Mouse (Mus musculus) heart, embryonic 10.5 days (tissue): ENCODE results near the gene Dnah17. TPM values are rescaled to one million over a fixed set of nuclear protein-coding genes. Genes with fewer than 3 reads are reported as not detected.

Source experiments
- DNase-seq: peaks from one replicate; pipeline ENCODE4 v3.0.0-alpha.2; 2017; ENCODE audit warnings: low spot score
- H3K27ac ChIP-seq: fragments of 300-500 bp; sonication (generic); 2 replicates; pipeline ENCODE4 v1.5.1; 2016; ENCODE audit warnings: mild to moderate bottlenecking
- H3K27me3 ChIP-seq: fragments of 300-500 bp; sonication (generic); 2 replicates; pipeline ENCODE4 v1.6.1; 2016; ENCODE audit warnings: mild to moderate bottlenecking; ENCODE audit not compliant: poor library complexity, insufficient read depth, severe bottlenecking
- H3K36me3 ChIP-seq: fragments of 300-500 bp; sonication (generic); 2 replicates; pipeline ENCODE4 v1.6.1; 2016; ENCODE audit warnings: mild to moderate bottlenecking, moderate library complexity
- H3K4me1 ChIP-seq: fragments of 300-500 bp; sonication (generic); 2 replicates; pipeline ENCODE4 v1.6.1; 2016; ENCODE audit warnings: mild to moderate bottlenecking
- H3K4me3 ChIP-seq: fragments of 300-500 bp; sonication (generic); 2 replicates; pipeline ENCODE4 v1.5.1; 2016; ENCODE audit warnings: mild to moderate bottlenecking, moderate library complexity
- H3K9me3 ChIP-seq: fragments of 300-500 bp; sonication (generic); 2 replicates; pipeline ENCODE4 v1.6.1; 2016; ENCODE audit warnings: mild to moderate bottlenecking, moderate library complexity
- WGBS: fragments of 180-500 bp; shearing (Covaris S2); methylation state at CpG from one replicate; pipeline ENCODE4 v1.1.7; 2016; 5-methylcytosine and 5-hydroxymethylcytosine counted together
- polyA plus RNA-seq: library from polyadenylated mRNA; unstranded; fragments of >200 nt; fragmentation: Nextera tagmentation; extraction: Ambion mirVana; gene quantifications from 2 replicates; pipeline ENCODE4 v1.2.1, GENCODE M21; 2016

Gene Dnah17
- 0.12 and 0.14 TPM in 2 replicates for polyA plus RNA-seq

- 90% methylated on average over 7 of the region's 7 CpGs for WGBS
- peaks cover 8% of the 10 kb centered on the region; the same call in 1 of the 2 replicates for H3K27me3 ChIP-seq
- no peaks in the 10 kb centered on the region for H3K36me3 ChIP-seq
- H3K9me3 ChIP-seq, result no peaks in the 10 kb centered on the region
- H3K4me1 ChIP-seq, result peaks cover 48% of the 10 kb centered on the region
- H3K27ac ChIP-seq, result no peak within 1 kb of the TSS
- DNase-seq, result no peak
- H3K4me3 ChIP-seq, result no peak within 1 kb of the TSS
These were observed at the start of gene Dnah17 for GRCm38 (mm10) chr11:118130534-118130933. Gene Dnah17 (minus strand): TSS chr11:118130634.

- Histone ChIP-seq H3K36me3 (peaks cover 76% of the 10 kb centered on the region), H3K27me3 (no peaks in the 10 kb centered on the region), H3K9me3 (no peaks in the 10 kb centered on the region), H3K4me3 (no peak overlapping the region), H3K4me1 (peaks cover 29% of the 10 kb centered on the region), H3K27ac (no peak overlapping the region)
- 88% methylated on average over 7 of the region's 7 CpGs for WGBS
- no peak for DNase-seq
These were observed 49.8 kb upstream of the Dnah17 start for GRCm38 (mm10) chr11:118180199-118180598.

- Histone ChIP-seq H3K36me3 (peaks cover 65% of the 10 kb centered on the region), H3K4me1 (peaks cover 35% of the 10 kb centered on the region), H3K27ac (no peak overlapping the region), H3K9me3 (no peaks in the 10 kb centered on the region), H3K27me3 (no peaks in the 10 kb centered on the region), H3K4me3 (no peak overlapping the region)
- DNase-seq, result no peak
- whole genome bisulfite sequencing, result 83% methylated on average over 5 of the region's 5 CpGs
These were observed 47.8 kb upstream of the Dnah17 start for GRCm38 (mm10) chr11:118178236-118178635.

GRCm38 (mm10) chr11:118174752-118175151 lies 44.3 kb upstream of the Dnah17 start:
- DNase-seq, result no peak
- Histone ChIP-seq H3K27me3 (no peaks in the 10 kb centered on the region), H3K9me3 (no peaks in the 10 kb centered on the region), H3K27ac (peak overlapping the region; percentile 16; the same call in 1 of the 2 replicates), H3K4me1 (peaks cover 18% of the 10 kb centered on the region), H3K4me3 (no peak overlapping the region), H3K36me3 (peaks cover 57% of the 10 kb centered on the region)
- WGBS, result 64% methylated on average over 7 of the region's 7 CpGs

- peak overlapping the region; percentile 31; the same call in 1 of the 2 replicates for H3K27ac ChIP-seq
- H3K36me3 ChIP-seq, result peaks cover 47% of the 10 kb centered on the region
- no peaks in the 10 kb centered on the region for H3K27me3 ChIP-seq
- no peaks in the 10 kb centered on the region for H3K9me3 ChIP-seq
- 79% methylated on average over 5 of the region's 5 CpGs for WGBS
- H3K4me1 ChIP-seq, result peaks cover 18% of the 10 kb centered on the region
- no peak for DNase-seq
- H3K4me3 ChIP-seq, result no peak overlapping the region
These were observed 42.3 kb upstream of the Dnah17 start for GRCm38 (mm10) chr11:118172768-118173167.

- no peak for DNase-seq
- Histone ChIP-seq H3K27me3 (no peaks in the 10 kb centered on the region), H3K36me3 (peaks cover 42% of the 10 kb centered on the region), H3K4me3 (no peak overlapping the region), H3K27ac (no peak overlapping the region), H3K4me1 (peaks cover 29% of the 10 kb centered on the region), H3K9me3 (no peaks in the 10 kb centered on the region)
- 81% methylated on average over 5 of the region's 5 CpGs for WGBS
These were observed 39.9 kb upstream of the Dnah17 start for GRCm38 (mm10) chr11:118170333-118170732.

- no peak overlapping the region for H3K27ac ChIP-seq
- H3K4me1 ChIP-seq, result peaks cover 31% of the 10 kb centered on the region
- H3K9me3 ChIP-seq, result no peaks in the 10 kb centered on the region
- DNase-seq, result no peak
- H3K4me3 ChIP-seq, result no peak overlapping the region
- H3K27me3 ChIP-seq, result no peaks in the 10 kb centered on the region
- peaks cover 51% of the 10 kb centered on the region for H3K36me3 ChIP-seq
- WGBS, result 78% methylated on average over 9 of the region's 9 CpGs
These were observed 38.3 kb upstream of the Dnah17 start for GRCm38 (mm10) chr11:118168714-118169113.

- peak overlapping the region; percentile 59; the same call in 1 of the 2 replicates for H3K27ac ChIP-seq
- H3K9me3 ChIP-seq, result no peaks in the 10 kb centered on the region
- no peak overlapping the region for H3K4me3 ChIP-seq
- no peak for DNase-seq
- WGBS, result 84% methylated on average over 5 of the region's 5 CpGs
- peaks cover 37% of the 10 kb centered on the region for H3K4me1 ChIP-seq
- H3K27me3 ChIP-seq, result no peaks in the 10 kb centered on the region
- peaks cover 49% of the 10 kb centered on the region for H3K36me3 ChIP-seq
These were observed 36.2 kb upstream of the Dnah17 start for GRCm38 (mm10) chr11:118166626-118167025.

GRCm38 (mm10) chr11:118165681-118166080 lies 35.2 kb upstream of the Dnah17 start:
- no peak for DNase-seq
- Histone ChIP-seq H3K27ac (peak overlapping the region; percentile 59), H3K4me1 (peaks cover 46% of the 10 kb centered on the region)

GRCm38 (mm10) chr11:118164566-118164965 lies 34.1 kb upstream of the Dnah17 start:
- H3K27me3 ChIP-seq, result no peaks in the 10 kb centered on the region
- no peak overlapping the region for H3K4me3 ChIP-seq
- H3K36me3 ChIP-seq, result peaks cover 41% of the 10 kb centered on the region
- peaks cover 58% of the 10 kb centered on the region for H3K4me1 ChIP-seq
- peak overlapping the region; percentile 31; the same call in 1 of the 2 replicates for H3K27ac ChIP-seq
- WGBS, result 71% methylated on average over 8 of the region's 8 CpGs
- no peak for DNase-seq
- no peaks in the 10 kb centered on the region for H3K9me3 ChIP-seq

More at GRCm38 (mm10) chr11:118165681-118166080, 35.2 kb upstream of the Dnah17 start:
- WGBS, result 44% methylated on average over 11 of the region's 11 CpGs
- H3K4me3 ChIP-seq, result no peak overlapping the region
- H3K9me3 ChIP-seq, result no peaks in the 10 kb centered on the region
- H3K27me3 ChIP-seq, result no peaks in the 10 kb centered on the region
- peaks cover 47% of the 10 kb centered on the region for H3K36me3 ChIP-seq

- H3K27me3 ChIP-seq, result no peaks in the 10 kb centered on the region
- no peak overlapping the region for H3K4me3 ChIP-seq
- peaks cover 63% of the 10 kb centered on the region for H3K4me1 ChIP-seq
- H3K9me3 ChIP-seq, result no peaks in the 10 kb centered on the region
- peak overlapping the region; percentile 59; the same call in 1 of the 2 replicates for H3K27ac ChIP-seq
- peaks cover 31% of the 10 kb centered on the region for H3K36me3 ChIP-seq
- WGBS, result 48% methylated on average over 10 of the region's 10 CpGs
- peak; percentile 83 for DNase-seq
These were observed 31.8 kb upstream of the Dnah17 start for GRCm38 (mm10) chr11:118162245-118162644.

GRCm38 (mm10) chr11:118161240-118161639 lies 30.8 kb upstream of the Dnah17 start:
- peak overlapping the region; percentile 84 for H3K27ac ChIP-seq
- H3K9me3 ChIP-seq, result no peaks in the 10 kb centered on the region
- H3K4me3 ChIP-seq, result no peak overlapping the region
- peaks cover 54% of the 10 kb centered on the region for H3K4me1 ChIP-seq
- 55% methylated on average over 6 of the region's 6 CpGs for WGBS
- H3K36me3 ChIP-seq, result peaks cover 26% of the 10 kb centered on the region
- DNase-seq, result no peak
- no peaks in the 10 kb centered on the region for H3K27me3 ChIP-seq

- peak overlapping the region; percentile 84 for H3K27ac ChIP-seq
- 64% methylated on average over 2 of the region's 2 CpGs for WGBS
- no peak for DNase-seq
- H3K36me3 ChIP-seq, result peaks cover 22% of the 10 kb centered on the region
- H3K27me3 ChIP-seq, result no peaks in the 10 kb centered on the region
- peaks cover 49% of the 10 kb centered on the region for H3K4me1 ChIP-seq
- H3K9me3 ChIP-seq, result no peaks in the 10 kb centered on the region
- no peak overlapping the region for H3K4me3 ChIP-seq
These were observed 30.3 kb upstream of the Dnah17 start for GRCm38 (mm10) chr11:118160763-118161162.

- DNase-seq, result no peak
- Histone ChIP-seq H3K27me3 (no peaks in the 10 kb centered on the region), H3K36me3 (peaks cover 5% of the 10 kb centered on the region; the same call in 1 of the 2 replicates), H3K9me3 (no peaks in the 10 kb centered on the region), H3K27ac (no peak overlapping the region), H3K4me3 (no peak overlapping the region), H3K4me1 (peaks cover 36% of the 10 kb centered on the region)
- 66% methylated on average over 4 of the region's 4 CpGs for WGBS
These were observed 28.3 kb upstream of the Dnah17 start for GRCm38 (mm10) chr11:118158753-118159152.
